Mouse (Mus musculus): Measurements from ENCODE around the gene Arhgap33. TPM values are rescaled to one million over a fixed set of nuclear protein-coding genes. Genes with fewer than 3 reads are reported as not detected.
"Not testable (repeated sequence)": the region's sequence is repeated elsewhere in the genome, so short reads cannot be mapped to it uniquely, and the experiment has no call there.

Arhgap33 gene
- polyA plus RNA-seq, 1 experiment from 2014 or later: 2.6 TPM

- Histone ChIP-seq H3K36me3 (replicated peaks) (peaks cover 61% of the 10 kb centered on the region), H3K9ac (no peak overlapping the region)
- WGBS (ENCODE audit: insufficient replicate concordance): 67% methylated on average over 17 of the region's 17 CpGs
Measured at GRCm38 (mm10) chr7:30526399-30526798, 8.5 kb downstream of the Arhgap33 start.

GRCm38 (mm10) chr7:30525954-30526353 lies 8.9 kb downstream of the Arhgap33 start:
- ATAC-seq (ENCODE audit: insufficient read depth): no peak
- Histone ChIP-seq H3K4me1 (replicated peaks) (no peaks in the 10 kb centered on the region), H3K27ac (replicated peaks) (no peak overlapping the region), H3K4me2 (no peak overlapping the region), H3K9ac (no peak overlapping the region), H3K27me3 (no peaks in the 10 kb centered on the region), H3K36me3 (replicated peaks) (peaks cover 61% of the 10 kb centered on the region), H3K4me3 (replicated peaks) (no peak overlapping the region), H3K9me3 (replicated peaks) (no peaks in the 10 kb centered on the region)
- 56% methylated on average over 10 of the region's 10 CpGs for WGBS (ENCODE audit: insufficient replicate concordance)

More at GRCm38 (mm10) chr7:30526399-30526798, 8.5 kb downstream of the Arhgap33 start:
- Histone ChIP-seq H3K9me3 (replicated peaks) (no peaks in the 10 kb centered on the region), H3K4me3 (replicated peaks) (no peak overlapping the region), H3K4me2 (no peak overlapping the region), H3K4me1 (replicated peaks) (no peaks in the 10 kb centered on the region), H3K27ac (replicated peaks) (no peak overlapping the region), H3K27me3 (no peaks in the 10 kb centered on the region)
- no peak for ATAC-seq (ENCODE audit: insufficient read depth)

GRCm38 (mm10) chr7:30524487-30524886 lies 10.4 kb downstream of the Arhgap33 start:
- WGBS (ENCODE audit: insufficient replicate concordance): 74% methylated on average over 6 of the region's 6 CpGs
- H3K36me3 ChIP-seq (replicated peaks): peaks cover 48% of the 10 kb centered on the region
- ATAC-seq (ENCODE audit: insufficient read depth): no peak

GRCm38 (mm10) chr7:30522871-30523270 lies 12.0 kb downstream of the Arhgap33 start:
- H3K27ac ChIP-seq (replicated peaks): no peak overlapping the region
- H3K4me3 ChIP-seq (replicated peaks): no peak overlapping the region
- peaks cover 32% of the 10 kb centered on the region for H3K36me3 ChIP-seq (replicated peaks)
- ATAC-seq (ENCODE audit: insufficient read depth): no peak
- no peaks in the 10 kb centered on the region for H3K9me3 ChIP-seq (replicated peaks)
- WGBS (ENCODE audit: insufficient replicate concordance): 78% methylated on average over 10 of the region's 10 CpGs
- H3K27me3 ChIP-seq: no peaks in the 10 kb centered on the region
- H3K4me1 ChIP-seq (replicated peaks): no peaks in the 10 kb centered on the region
- no peak overlapping the region for H3K4me2 ChIP-seq
- H3K9ac ChIP-seq: no peak overlapping the region

More at GRCm38 (mm10) chr7:30524487-30524886, 10.4 kb downstream of the Arhgap33 start:
- Histone ChIP-seq H3K9me3 (replicated peaks) (no peaks in the 10 kb centered on the region), H3K4me2 (no peak overlapping the region), H3K4me3 (replicated peaks) (no peak overlapping the region), H3K4me1 (replicated peaks) (no peaks in the 10 kb centered on the region), H3K27me3 (no peaks in the 10 kb centered on the region), H3K27ac (replicated peaks) (no peak overlapping the region), H3K9ac (no peak overlapping the region)

GRCm38 (mm10) chr7:30520856-30521255 lies 14.0 kb downstream of the Arhgap33 start:
- no peaks in the 10 kb centered on the region for H3K9me3 ChIP-seq (replicated peaks)
- H3K27ac ChIP-seq (replicated peaks): no peak overlapping the region
- ATAC-seq (ENCODE audit: insufficient read depth): no peak
- no peak overlapping the region for H3K4me3 ChIP-seq (replicated peaks)
- H3K27me3 ChIP-seq: no peaks in the 10 kb centered on the region
- H3K36me3 ChIP-seq (replicated peaks): peaks cover 15% of the 10 kb centered on the region; the same call in 1 of the 2 replicates
- H3K4me1 ChIP-seq (replicated peaks): no peaks in the 10 kb centered on the region
- 70% methylated on average over 5 of the region's 5 CpGs for WGBS (ENCODE audit: insufficient replicate concordance)
- no peak overlapping the region for H3K9ac ChIP-seq
- H3K4me2 ChIP-seq: no peak overlapping the region

- Histone ChIP-seq H3K4me3 (replicated peaks) (no peak overlapping the region), H3K27me3 (no peaks in the 10 kb centered on the region), H3K4me1 (replicated peaks) (no peaks in the 10 kb centered on the region), H3K27ac (replicated peaks) (no peak overlapping the region), H3K9ac (no peak overlapping the region), H3K36me3 (replicated peaks) (peaks cover 11% of the 10 kb centered on the region; the same call in 1 of the 2 replicates), H3K4me2 (no peak overlapping the region), H3K9me3 (replicated peaks) (no peaks in the 10 kb centered on the region)
- WGBS (ENCODE audit: insufficient replicate concordance): 62% methylated on average over 4 of the region's 4 CpGs
- no peak for ATAC-seq (ENCODE audit: insufficient read depth)
Measured at GRCm38 (mm10) chr7:30520396-30520795, 14.5 kb downstream of the Arhgap33 start.

- no peak overlapping the region for H3K4me3 ChIP-seq (replicated peaks)
- 39% methylated on average over 8 of the region's 8 CpGs for WGBS (ENCODE audit: insufficient replicate concordance)
Measured at GRCm38 (mm10) chr7:30518325-30518724, 16.5 kb downstream of the Arhgap33 start.

GRCm38 (mm10) chr7:30515003-30515760 lies 19.7 kb downstream of the Arhgap33 start:
- Histone ChIP-seq H3K4me1 (replicated peaks) (no peaks in the 10 kb centered on the region), H3K36me3 (replicated peaks) (no peaks in the 10 kb centered on the region), H3K27me3 (no peaks in the 10 kb centered on the region), H3K4me3 (replicated peaks) (no peak overlapping the region), H3K9ac (no peak overlapping the region), H3K27ac (replicated peaks) (no peak overlapping the region), H3K4me2 (no peak overlapping the region), H3K9me3 (replicated peaks) (no peaks in the 10 kb centered on the region)
- peak; percentile 16; the same call in 1 of the 2 replicates for ATAC-seq (ENCODE audit: insufficient read depth)
- 54% methylated on average over 24 of the region's 24 CpGs for WGBS (ENCODE audit: insufficient replicate concordance)

More at GRCm38 (mm10) chr7:30518325-30518724, 16.5 kb downstream of the Arhgap33 start:
- no peaks in the 10 kb centered on the region for H3K36me3 ChIP-seq (replicated peaks)
- ATAC-seq (ENCODE audit: insufficient read depth): no peak
- no peaks in the 10 kb centered on the region for H3K9me3 ChIP-seq (replicated peaks)
- no peak overlapping the region for H3K27ac ChIP-seq (replicated peaks)
- no peak overlapping the region for H3K4me2 ChIP-seq
- H3K4me1 ChIP-seq (replicated peaks): no peaks in the 10 kb centered on the region
- no peak overlapping the region for H3K9ac ChIP-seq
- H3K27me3 ChIP-seq: no peaks in the 10 kb centered on the region

- Histone ChIP-seq H3K9ac (no peak overlapping the region), H3K27me3 (no peaks in the 10 kb centered on the region), H3K4me1 (replicated peaks) (no peaks in the 10 kb centered on the region), H3K4me3 (replicated peaks) (no peak overlapping the region), H3K9me3 (replicated peaks) (no peaks in the 10 kb centered on the region), H3K36me3 (replicated peaks) (no peaks in the 10 kb centered on the region), H3K27ac (replicated peaks) (no peak overlapping the region), H3K4me2 (no peak overlapping the region)
- WGBS (ENCODE audit: insufficient replicate concordance): 32% methylated on average over 4 of the region's 4 CpGs
- no peak for ATAC-seq (ENCODE audit: insufficient read depth)
Measured at GRCm38 (mm10) chr7:30508061-30508460, 26.8 kb downstream of the Arhgap33 start.

- not testable (repeated sequence) for H3K4me2 ChIP-seq; ATAC-seq (ENCODE audit: insufficient read depth); H3K4me3 ChIP-seq (replicated peaks); H3K9me3 ChIP-seq (replicated peaks); H3K36me3 ChIP-seq (replicated peaks); H3K9ac ChIP-seq; H3K4me1 ChIP-seq (replicated peaks); H3K27ac ChIP-seq (replicated peaks); H3K27me3 ChIP-seq
- WGBS (ENCODE audit: insufficient replicate concordance): 54% methylated on average over 5 of the region's 5 CpGs
Measured at GRCm38 (mm10) chr7:30501159-30501558, 33.7 kb downstream of the Arhgap33 start.

- 39% methylated on average over 5 of the region's 5 CpGs for WGBS (ENCODE audit: insufficient replicate concordance)
- peak overlapping the region; percentile 42 for H3K4me2 ChIP-seq
- not testable (repeated sequence) for H3K4me1 ChIP-seq (replicated peaks); H3K9ac ChIP-seq; H3K36me3 ChIP-seq (replicated peaks); ATAC-seq (ENCODE audit: insufficient read depth); H3K27ac ChIP-seq (replicated peaks); H3K27me3 ChIP-seq; H3K4me3 ChIP-seq (replicated peaks); H3K9me3 ChIP-seq (replicated peaks)
Measured at GRCm38 (mm10) chr7:30495506-30496042, 39.3 kb downstream of the Arhgap33 start.
